Mouse (Mus musculus): ENCODE measurements around the gene Kcng1. TPM values are rescaled to one million over a fixed set of nuclear protein-coding genes. Genes with fewer than 3 reads are reported as not detected.

Kcng1 gene
- polyA plus RNA-seq, 1 experiment = 0.03 TPM

DNA sequence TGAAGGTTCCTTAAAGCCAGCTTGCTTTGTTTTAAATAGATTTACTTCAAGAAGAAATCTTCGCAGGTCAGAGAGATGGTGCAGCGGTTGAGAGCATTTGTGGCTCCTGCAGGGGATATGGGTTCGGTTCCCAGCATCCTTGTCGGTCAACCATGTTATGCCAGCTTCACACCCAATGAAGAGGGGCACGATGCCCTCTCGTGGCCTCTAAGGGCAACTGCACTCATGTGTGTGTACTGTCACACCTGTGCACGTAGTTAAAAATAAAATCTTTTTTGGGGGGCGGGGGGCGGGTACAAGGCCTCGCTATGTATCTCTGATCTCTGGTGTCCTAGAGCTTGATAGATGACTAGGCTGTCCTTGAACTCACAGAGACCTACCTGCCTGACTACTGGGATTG lies 15.0 kb upstream of the Kcng1 start:
- Histone ChIP-seq H3K9me3 (peaks cover 12% of the 10 kb centered on the region), H3K36me3 (replicated peaks; ENCODE audit: low read length) (no peaks in the 10 kb centered on the region), H3K4me1 (peaks cover 38% of the 10 kb centered on the region), H3K27me3 (replicated peaks) (peaks cover 76% of the 10 kb centered on the region), H3K4me3 (replicated peaks) (no peak overlapping the region)
- TF ChIP-seq FLI1 (IDR thresholded peaks at IDR 0.05; ENCODE audit: low read length) (no peak), GATA1 (IDR thresholded peaks at IDR 0.05; ENCODE audit: borderline replicate concordance, low read length) (no peak)

DNA sequence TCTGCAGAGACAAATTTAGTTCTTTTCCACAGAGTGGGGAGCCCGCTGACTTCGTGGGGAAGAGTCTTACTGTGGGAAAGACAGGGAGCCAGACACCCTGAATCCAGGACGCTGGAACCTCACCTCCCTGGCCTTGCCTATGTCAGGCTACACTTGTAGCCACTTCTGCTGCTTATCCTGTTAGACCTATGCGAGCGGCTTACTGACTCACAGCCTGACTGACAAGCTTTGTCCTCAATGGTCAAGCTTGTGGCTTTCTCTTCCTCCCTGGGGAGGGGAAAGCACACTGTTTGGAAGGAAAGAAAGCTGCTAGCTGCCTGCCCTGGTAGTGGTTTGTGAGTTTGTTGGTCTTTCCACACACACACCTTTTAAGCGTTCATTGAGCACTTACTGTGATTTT lies 11.0 kb upstream of the Kcng1 start:
- Histone ChIP-seq H3K36me3 (replicated peaks; ENCODE audit: low read length) (peaks cover 5% of the 10 kb centered on the region), H3K9me3 (peaks cover 44% of the 10 kb centered on the region), H3K4me1 (peaks cover 46% of the 10 kb centered on the region), H3K4me3 (replicated peaks) (peak overlapping the region; percentile 86), H3K27me3 (replicated peaks) (peaks cover 67% of the 10 kb centered on the region)
- TF ChIP-seq FLI1 (IDR thresholded peaks at IDR 0.05; ENCODE audit: low read length) = no peak

GRCm38 (mm10) chr2:168292041-168292440 lies 10.5 kb upstream of the Kcng1 start:
- peaks cover 67% of the 10 kb centered on the region for H3K27me3 ChIP-seq (replicated peaks)
- TF ChIP-seq FLI1 (IDR thresholded peaks at IDR 0.05; ENCODE audit: low read length) (no peak), GATA1 (IDR thresholded peaks at IDR 0.05; ENCODE audit: borderline replicate concordance, low read length) (no peak)
- peaks cover 46% of the 10 kb centered on the region for H3K4me1 ChIP-seq
- peak overlapping the region; percentile 86 for H3K4me3 ChIP-seq (replicated peaks)
- H3K9me3 ChIP-seq = peaks cover 44% of the 10 kb centered on the region
- peaks cover 5% of the 10 kb centered on the region for H3K36me3 ChIP-seq (replicated peaks; ENCODE audit: low read length)

DNA sequence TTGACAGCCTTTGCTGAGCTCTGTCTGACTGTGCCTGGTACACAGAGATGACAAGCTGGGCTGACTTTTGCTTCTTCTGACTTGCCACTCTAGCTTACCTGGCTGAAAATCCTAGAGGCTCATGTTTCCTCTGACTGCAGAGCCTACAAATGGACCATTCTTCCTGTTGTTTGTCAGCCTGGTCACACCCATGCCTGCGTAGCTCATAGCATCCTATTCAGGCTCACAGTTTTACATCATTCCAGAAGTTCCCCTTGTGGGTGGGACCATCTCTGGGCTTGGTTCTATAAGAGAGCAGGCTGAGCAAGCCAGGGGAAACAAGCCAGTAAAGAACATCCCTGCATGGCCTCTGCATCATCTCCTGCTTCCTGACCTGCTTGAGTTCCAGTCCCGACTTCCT lies 8.3 kb upstream of the Kcng1 start:
- peaks cover 42% of the 10 kb centered on the region for H3K4me1 ChIP-seq

DNA sequence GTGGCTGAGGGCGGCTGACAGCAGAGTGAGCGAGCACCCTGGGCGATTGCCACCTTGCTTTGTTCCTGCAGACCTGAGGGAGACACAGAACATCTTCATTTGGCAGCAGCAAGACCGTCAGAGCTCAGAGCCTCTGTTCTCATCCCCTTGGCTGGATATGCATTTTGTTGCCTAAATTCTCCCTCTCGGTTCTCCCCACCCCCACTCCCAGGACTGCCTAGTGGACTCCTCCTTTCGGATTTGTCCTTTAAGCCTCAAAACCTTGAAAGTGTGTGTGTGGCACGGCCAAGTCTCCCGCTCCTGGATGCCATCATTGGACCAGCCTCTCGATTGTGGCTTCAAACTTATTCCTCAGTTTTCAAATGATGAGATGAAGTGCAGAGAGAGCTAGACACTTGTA lies 7.5 kb upstream of the Kcng1 start:
- Histone ChIP-seq H3K4me3 (replicated peaks) (no peak overlapping the region), H3K36me3 (replicated peaks; ENCODE audit: low read length) (peaks cover 5% of the 10 kb centered on the region), H3K9me3 (peaks cover 60% of the 10 kb centered on the region), H3K4me1 (peaks cover 34% of the 10 kb centered on the region), H3K27me3 (replicated peaks) (peaks cover 73% of the 10 kb centered on the region)
- TF ChIP-seq FLI1 (IDR thresholded peaks at IDR 0.05; ENCODE audit: low read length) = no peak
- no peak for TF ChIP-seq GATA1 (IDR thresholded peaks at IDR 0.05; ENCODE audit: borderline replicate concordance, low read length)

More for the DNA sequence above, 8.3 kb upstream of the Kcng1 start:
- H3K9me3 ChIP-seq = peaks cover 57% of the 10 kb centered on the region
- peaks cover 5% of the 10 kb centered on the region for H3K36me3 ChIP-seq (replicated peaks; ENCODE audit: low read length)
- no peak for TF ChIP-seq GATA1 (IDR thresholded peaks at IDR 0.05; ENCODE audit: borderline replicate concordance, low read length)
- no peak for TF ChIP-seq FLI1 (IDR thresholded peaks at IDR 0.05; ENCODE audit: low read length)
- peaks cover 77% of the 10 kb centered on the region for H3K27me3 ChIP-seq (replicated peaks)
- H3K4me3 ChIP-seq (replicated peaks) = no peak overlapping the region

DNA sequence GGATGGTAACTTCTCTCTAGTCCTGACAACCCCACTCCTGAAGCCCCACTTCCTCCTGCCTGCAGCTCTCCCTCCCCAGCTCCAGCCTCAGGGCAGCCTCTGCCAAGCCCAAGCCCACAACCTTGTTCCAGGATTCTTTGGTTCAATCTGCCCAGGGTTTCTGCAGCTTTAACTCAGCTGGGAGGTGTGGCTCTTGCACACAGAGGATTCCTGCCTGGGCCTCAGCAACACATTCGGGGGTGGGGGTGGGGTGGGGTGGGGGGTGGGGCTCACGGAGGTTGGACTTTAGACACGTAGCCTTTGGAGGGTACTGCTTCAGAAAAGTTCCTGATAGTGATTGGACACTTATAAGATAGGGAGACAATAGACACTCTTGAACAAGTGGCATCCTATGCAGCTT lies 5.5 kb upstream of the Kcng1 start:
- peaks cover 60% of the 10 kb centered on the region for H3K9me3 ChIP-seq
- TF ChIP-seq FLI1 (IDR thresholded peaks at IDR 0.05; ENCODE audit: low read length) = no peak
- TF ChIP-seq GATA1 (IDR thresholded peaks at IDR 0.05; ENCODE audit: borderline replicate concordance, low read length) = no peak
- H3K4me1 ChIP-seq = peaks cover 14% of the 10 kb centered on the region
- H3K27me3 ChIP-seq (replicated peaks) = peaks cover 77% of the 10 kb centered on the region
- H3K4me3 ChIP-seq (replicated peaks) = no peak overlapping the region
- peaks cover 5% of the 10 kb centered on the region for H3K36me3 ChIP-seq (replicated peaks; ENCODE audit: low read length)

DNA sequence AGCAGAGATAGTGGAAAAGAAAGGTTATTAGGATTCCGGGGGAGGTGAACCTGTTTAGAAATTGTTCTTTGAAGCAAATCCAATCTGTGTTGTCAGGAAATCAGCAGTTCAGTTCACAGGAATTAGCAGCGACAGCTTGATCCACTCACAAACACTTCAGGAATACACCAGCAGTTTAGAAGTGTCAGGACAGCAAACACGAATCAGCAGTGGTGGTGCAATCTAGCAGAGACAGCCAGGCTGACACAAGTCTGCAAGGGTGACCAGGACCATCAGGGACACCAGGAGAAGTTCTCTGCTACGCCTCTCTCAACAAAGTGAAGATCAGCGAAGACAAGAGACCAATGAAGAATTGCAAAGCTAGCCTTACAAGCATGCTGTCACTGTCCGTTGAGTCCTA lies 3.6 kb upstream of the Kcng1 start:
- H3K4me1 ChIP-seq = peaks cover 21% of the 10 kb centered on the region
- no peak for TF ChIP-seq FLI1 (IDR thresholded peaks at IDR 0.05; ENCODE audit: low read length)
- TF ChIP-seq GATA1 (IDR thresholded peaks at IDR 0.05; ENCODE audit: borderline replicate concordance, low read length) = no peak
- peaks cover 82% of the 10 kb centered on the region for H3K27me3 ChIP-seq (replicated peaks)

GRCm38 (mm10) chr2:168280729-168281581 lies 581 bp downstream of the Kcng1 start:
- no peaks in the 10 kb centered on the region for H3K36me3 ChIP-seq (replicated peaks; ENCODE audit: low read length)
- peaks cover 91% of the 10 kb centered on the region for H3K27me3 ChIP-seq (replicated peaks)
- H3K9me3 ChIP-seq = peaks cover 29% of the 10 kb centered on the region
- TF ChIP-seq FLI1 (IDR thresholded peaks at IDR 0.05; ENCODE audit: low read length) (no peak), GATA1 (IDR thresholded peaks at IDR 0.05; ENCODE audit: borderline replicate concordance, low read length) (no peak)
- H3K4me1 ChIP-seq = peaks cover 15% of the 10 kb centered on the region
- peak overlapping the region; percentile 89 for H3K4me3 ChIP-seq (replicated peaks)

More for the DNA sequence above, 3.6 kb upstream of the Kcng1 start:
- no peaks in the 10 kb centered on the region for H3K36me3 ChIP-seq (replicated peaks; ENCODE audit: low read length)
- no peak overlapping the region for H3K4me3 ChIP-seq (replicated peaks)
- H3K9me3 ChIP-seq = peaks cover 42% of the 10 kb centered on the region

- Histone ChIP-seq H3K4me3 (replicated peaks) (peak overlapping the region; percentile 76), H3K36me3 (replicated peaks; ENCODE audit: low read length) (no peaks in the 10 kb centered on the region), H3K4me1 (peaks cover 37% of the 10 kb centered on the region), H3K9me3 (peaks cover 17% of the 10 kb centered on the region), H3K27me3 (replicated peaks) (peaks cover 92% of the 10 kb centered on the region)
- TF ChIP-seq GATA1 (IDR thresholded peaks at IDR 0.05; ENCODE audit: borderline replicate concordance, low read length) (no peak), FLI1 (IDR thresholded peaks at IDR 0.05; ENCODE audit: low read length) (no peak)
Measured at GRCm38 (mm10) chr2:168274374-168274935, 7.1 kb downstream of the Kcng1 start.

- Histone ChIP-seq H3K27me3 (replicated peaks) (peaks cover 91% of the 10 kb centered on the region), H3K36me3 (replicated peaks; ENCODE audit: low read length) (no peaks in the 10 kb centered on the region), H3K4me3 (replicated peaks) (peak overlapping the region; percentile 76), H3K4me1 (peaks cover 38% of the 10 kb centered on the region), H3K9me3 (peaks cover 17% of the 10 kb centered on the region)
- no peak for TF ChIP-seq FLI1 (IDR thresholded peaks at IDR 0.05; ENCODE audit: low read length)
- TF ChIP-seq GATA1 (IDR thresholded peaks at IDR 0.05; ENCODE audit: borderline replicate concordance, low read length) = no peak
Measured at GRCm38 (mm10) chr2:168273387-168273786, 8.1 kb downstream of the Kcng1 start.

Measured in megakaryocyte, embryonic 14.5 days (primary cell).